Mouse (Mus musculus) gastrocnemius, postnatal 10 days (tissue): Measurements from ENCODE around the gene Piezo1. TPM values are rescaled to one million over a fixed set of nuclear protein-coding genes. Genes with fewer than 3 reads are reported as not detected.

Experiments
- DNase-seq: peaks from one replicate; pipeline ENCODE4 v3.0.0; 2021; ENCODE audit warnings: mixed read lengths
- total RNA-seq, 2 experiments: library from RNA; stranded (reverse); gene quantifications; 2 replicates each; pipeline ENCODE4 v1.2.3; 2021

The Piezo1 gene
- total RNA-seq, 2 experiments from 2014 or later = 24.5 to 30.9 TPM

- no peak for DNase-seq
Observed at GRCm38 (mm10) chr8:122457171-122457570, 94.0 kb downstream of the Piezo1 start.

- no peak for DNase-seq
Observed at GRCm38 (mm10) chr8:122454409-122454808, 96.7 kb downstream of the Piezo1 start.

GRCm38 (mm10) chr8:122452154-122452553, 99.0 kb downstream of the Piezo1 start:
- no peak for DNase-seq

- no peak for DNase-seq
Observed at GRCm38 (mm10) chr8:122451161-122451703, 99.9 kb downstream of the Piezo1 start.

GRCm38 (mm10) chr8:122445203-122445602, 105.9 kb downstream of the Piezo1 start:
- DNase-seq = no peak

- DNase-seq = peak; percentile 84
Observed at GRCm38 (mm10) chr8:122444058-122444748, 106.9 kb downstream of the Piezo1 start.

- peak; percentile 97 for DNase-seq
Observed at GRCm38 (mm10) chr8:122443262-122444006, 107.7 kb downstream of the Piezo1 start, which contains the start of gene Mvd. Gene Mvd, minus strand, starts transcription at chr8:122443422.

- no peak for DNase-seq
Observed at GRCm38 (mm10) chr8:122442781-122443180, 108.3 kb downstream of the Piezo1 start.

- no peak for DNase-seq
Observed at GRCm38 (mm10) chr8:122442356-122442755, 108.8 kb downstream of the Piezo1 start.

GRCm38 (mm10) chr8:122441326-122441725, 109.8 kb downstream of the Piezo1 start:
- DNase-seq = no peak

GRCm38 (mm10) chr8:122439336-122439735, 111.8 kb downstream of the Piezo1 start:
- no peak for DNase-seq

GRCm38 (mm10) chr8:122437708-122438331, 113.3 kb downstream of the Piezo1 start:
- no peak for DNase-seq

GRCm38 (mm10) chr8:122436586-122437125, 114.5 kb downstream of the Piezo1 start:
- no peak for DNase-seq

- no peak for DNase-seq
Observed at GRCm38 (mm10) chr8:122436146-122436545, 115.0 kb downstream of the Piezo1 start.

- DNase-seq = no peak
Observed at GRCm38 (mm10) chr8:122435375-122435774, 115.8 kb downstream of the Piezo1 start.

- no peak for DNase-seq
Observed at GRCm38 (mm10) chr8:122433269-122433905, 117.7 kb downstream of the Piezo1 start.

- DNase-seq = peak; percentile 68
Observed at GRCm38 (mm10) chr8:122432443-122433268, 118.5 kb downstream of the Piezo1 start, which contains the start of gene Cyba. Gene Cyba, minus strand, starts transcription at chr8:122432930.
